Mouse (Mus musculus) G1E (cell line): ENCODE measurements around the gene Zfp277.

ENCODE experiments used
- GATA2 ChIP-seq: IDR thresholded peaks from 2 replicates; pipeline ENCODE4 v1.6.1; 2012; ENCODE audit warnings: low read depth, low read length, inconsistent platforms, borderline replicate concordance
- TAL1 ChIP-seq: conservative IDR thresholded peaks from 2 replicates; pipeline ENCODE4 v1.6.1; 2012; ENCODE audit warnings: low read depth, low read length, inconsistent platforms, mixed read lengths

DNA sequence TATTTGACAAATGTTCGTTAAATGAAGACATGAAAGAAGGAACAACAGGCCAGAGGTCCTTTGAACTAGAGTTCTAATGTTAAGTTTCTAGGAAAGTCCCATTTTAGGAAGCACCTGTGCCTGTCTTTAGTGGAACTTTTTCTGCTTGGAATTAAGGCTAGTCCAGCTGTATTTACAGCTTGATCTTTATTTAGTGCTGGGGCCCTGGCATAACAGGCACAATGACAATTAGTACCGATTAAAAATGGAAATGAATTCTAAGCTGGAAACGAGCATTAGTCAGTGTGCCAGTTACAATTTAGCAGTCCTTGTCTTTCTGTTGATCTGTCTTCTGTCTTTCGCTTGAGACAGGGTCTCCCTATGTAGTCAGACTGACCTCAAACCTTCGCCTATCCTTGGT lies 63.2 kb downstream of the Zfp277 start:
- TF ChIP-seq TAL1 (no peak), GATA2 (no peak)
